13 mouse cellular contexts compared by ENCODE assay signal in the genomic region with DNA sequence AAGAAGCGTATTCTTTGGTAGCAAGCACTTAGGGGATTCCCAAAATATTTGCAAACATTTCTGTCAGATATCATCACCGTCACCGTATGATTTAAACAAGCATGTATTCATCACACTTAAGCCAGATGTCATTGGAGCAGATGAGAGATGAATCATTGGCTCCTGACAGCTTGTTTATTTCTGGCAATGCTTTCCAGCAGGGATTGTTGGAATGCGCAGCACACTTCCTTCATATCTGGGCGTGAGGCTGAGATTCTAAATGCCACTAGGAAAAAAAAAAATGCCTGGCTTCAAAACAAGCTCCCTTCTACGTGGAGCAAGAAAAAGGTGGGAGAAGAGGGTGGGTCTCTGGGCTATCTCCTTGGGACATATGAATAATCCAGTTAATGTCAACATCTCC.
DNase-seq lines count a peak whose midpoint lies in the region.
"Had no signal": no experiment of that assay in that cellular context is flagged by ENCODE, and none has a peak within 500 bp of the region (broad histone marks: within the 10 kb centered on the region; RNA-seq: fewer than 3 reads in every experiment).

No protein-coding gene starts in this region.

- H3K27ac ChIP-seq in heart, embryonic 10.5 days: no peak overlapping the region
- H3K27ac ChIP-seq in hindbrain, embryonic 10.5 days: no peak overlapping the region
- H3K27ac ChIP-seq: embryonic facial prominence, embryonic 15.5 days; intestine, embryonic 15.5 days; lung, embryonic 15.5 days; stomach, embryonic 15.5 days had no signal

- WGBS in heart, embryonic 10.5 days: 38% methylated on average over 6 of the region's 6 CpGs
- 80% methylated on average over 6 of the region's 6 CpGs for WGBS in hindbrain, embryonic 10.5 days

- peak; percentile 34 to 45 for DNase-seq in heart, adult 18-20 months
- no peak for DNase-seq in heart, embryonic 10.5 days (ENCODE audit: low spot score)
- peak; percentile 11 for DNase-seq in retina, postnatal 1 day
- no peak for DNase-seq in retina, embryonic 14.5 days (ENCODE audit: low spot score)
- DNase-seq in layer of hippocampus, adult 8-10 months (ENCODE audit: low spot score in 2 of 2): peak; percentile 26 to 31
- peak; percentile 28 for DNase-seq in right cerebral cortex, postnatal 25 days
- no peak for DNase-seq in thymus, postnatal 0 days (ENCODE audit: low spot score)
- DNase-seq in hindbrain, embryonic 10.5 days (ENCODE audit: low spot score): no peak
- DNase-seq: gastrocnemius, postnatal 36 days had no signal

- H3K36me3 ChIP-seq in heart, embryonic 10.5 days: no peaks in the 10 kb centered on the region
- H3K36me3 ChIP-seq in hindbrain, embryonic 10.5 days: no peaks in the 10 kb centered on the region
- H3K36me3 ChIP-seq: embryonic facial prominence, embryonic 15.5 days; intestine, embryonic 15.5 days; lung, embryonic 15.5 days; stomach, embryonic 15.5 days had no signal

- no peak overlapping the region for H3K4me3 ChIP-seq in heart, embryonic 10.5 days
- no peak overlapping the region for H3K4me3 ChIP-seq in hindbrain, embryonic 10.5 days
- H3K4me3 ChIP-seq: embryonic facial prominence, embryonic 15.5 days; intestine, embryonic 15.5 days; lung, embryonic 15.5 days; stomach, embryonic 15.5 days had no signal

- H3K4me1 ChIP-seq in heart, embryonic 10.5 days: peaks cover 8% of the 10 kb centered on the region; the same call in 1 of the 2 replicates
- H3K4me1 ChIP-seq in hindbrain, embryonic 10.5 days (replicated peaks): no peaks in the 10 kb centered on the region
- H3K4me1 ChIP-seq: embryonic facial prominence, embryonic 15.5 days; intestine, embryonic 15.5 days; stomach, embryonic 15.5 days had no signal

- no peaks in the 10 kb centered on the region for H3K9me3 ChIP-seq in heart, embryonic 10.5 days
- H3K9me3 ChIP-seq in hindbrain, embryonic 10.5 days: no peaks in the 10 kb centered on the region
- H3K9me3 ChIP-seq: embryonic facial prominence, embryonic 15.5 days; intestine, embryonic 15.5 days; lung, embryonic 15.5 days; stomach, embryonic 15.5 days had no signal

- H3K27me3 ChIP-seq in heart, embryonic 10.5 days (ENCODE audit: insufficient read depth, poor library complexity, severe bottlenecking): no peaks in the 10 kb centered on the region
- no peaks in the 10 kb centered on the region for H3K27me3 ChIP-seq in hindbrain, embryonic 10.5 days (ENCODE audit: insufficient read depth, poor library complexity, severe bottlenecking)
- H3K27me3 ChIP-seq: embryonic facial prominence, embryonic 15.5 days; intestine, embryonic 15.5 days; lung, embryonic 15.5 days; stomach, embryonic 15.5 days had no signal

Comparison
In these comparisons a context has a peak if more than half of its experiments do, and no peak if none do; other contexts are left out.
1. DNase-seq: peak in heart, adult 18-20 months (2 of 2), retina, postnatal 1 day (single experiment), layer of hippocampus, adult 8-10 months (2 of 2) and right cerebral cortex, postnatal 25 days (single experiment); none in heart, embryonic 10.5 days (single experiment), retina, embryonic 14.5 days (single experiment), thymus, postnatal 0 days (single experiment) and hindbrain, embryonic 10.5 days (single experiment).